Mouse (Mus musculus) naive thymus-derived CD4-positive, alpha-beta T cell, adult 5 months (primary cell): ENCODE measurements around the gene BC030500. TPM values are rescaled to one million over a fixed set of nuclear protein-coding genes. Genes with fewer than 3 reads are reported as not detected.

ENCODE experiments used
- polyA plus RNA-seq: library from polyadenylated mRNA; unstranded; fragments of 100-300 nt; shearing (Covaris generic); gene quantifications from one replicate; pipeline ENCODE4 v1.2.1, GENCODE M21; 2017

The BC030500 gene
- polyA plus RNA-seq = not detected

GRCm38 (mm10) chr8:58911677-58912076, at the start of gene BC030500:
Gene BC030500 (plus strand): TSS chr8:58911755.

GRCm38 (mm10) chr8:58912196-58912839, 763 bp downstream of the BC030500 start, which contains the start of gene Galntl6:
Gene Galntl6 (minus strand): TSS chr8:58912640.

Other genes with a start within 250 kb of the BC030500 start
- gene Galntl6, start 885 bp downstream of the BC030500 start, polyA plus RNA-seq = not detected